Mouse (Mus musculus) brain, adult 2 months (tissue): Measurements from ENCODE around the gene Plekhh1.
"Not testable (repeated sequence)": the region's sequence is repeated elsewhere in the genome, so short reads cannot be mapped to it uniquely, and the experiment has no call there.

Experiments
- DNase-seq: peaks from one replicate; pipeline ENCODE4 v3.0.0; 2011; ENCODE audit warnings: low read depth, low spot score

The Plekhh1 gene

DNA sequence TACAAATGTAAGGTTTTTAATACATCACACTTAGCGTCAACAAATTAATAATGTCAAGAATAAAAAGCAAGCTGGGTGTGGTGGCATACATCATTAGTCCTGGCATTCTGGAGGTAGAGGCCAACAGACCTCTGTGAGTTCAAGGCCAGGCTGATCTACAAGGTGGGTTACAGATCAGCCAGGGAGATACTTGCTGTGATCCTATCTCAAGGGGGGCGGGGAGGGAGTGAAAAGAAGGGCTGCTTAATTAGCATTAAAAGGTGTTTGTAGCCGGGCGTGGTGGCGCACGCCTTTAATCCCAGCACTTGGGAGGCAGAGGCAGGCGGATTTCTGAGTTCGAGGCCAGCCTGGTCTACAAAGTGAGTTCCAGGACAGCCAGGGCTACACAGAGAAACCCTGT is 1.4 kb upstream of the Plekhh1 start:
- not testable (repeated sequence) for DNase-seq

DNA sequence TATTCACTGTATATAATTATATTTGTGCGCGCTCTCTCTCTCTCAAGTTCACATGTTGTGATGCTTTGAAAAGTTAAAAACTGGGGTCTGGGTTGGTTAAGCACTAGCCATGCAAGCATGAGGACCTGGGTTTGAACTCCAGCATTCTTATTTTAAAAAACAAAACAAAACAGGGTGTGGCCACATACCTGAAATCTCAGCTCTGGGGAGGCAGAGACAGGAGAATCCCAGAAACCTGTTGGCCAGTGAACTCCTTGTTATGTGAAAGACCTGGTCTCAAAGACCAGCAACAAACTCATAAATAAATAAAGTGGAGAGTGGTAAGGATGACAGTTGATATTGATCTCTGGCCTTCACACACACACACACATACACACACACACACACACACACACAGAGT is 5.4 kb downstream of the Plekhh1 start:
- no peak for DNase-seq

DNA sequence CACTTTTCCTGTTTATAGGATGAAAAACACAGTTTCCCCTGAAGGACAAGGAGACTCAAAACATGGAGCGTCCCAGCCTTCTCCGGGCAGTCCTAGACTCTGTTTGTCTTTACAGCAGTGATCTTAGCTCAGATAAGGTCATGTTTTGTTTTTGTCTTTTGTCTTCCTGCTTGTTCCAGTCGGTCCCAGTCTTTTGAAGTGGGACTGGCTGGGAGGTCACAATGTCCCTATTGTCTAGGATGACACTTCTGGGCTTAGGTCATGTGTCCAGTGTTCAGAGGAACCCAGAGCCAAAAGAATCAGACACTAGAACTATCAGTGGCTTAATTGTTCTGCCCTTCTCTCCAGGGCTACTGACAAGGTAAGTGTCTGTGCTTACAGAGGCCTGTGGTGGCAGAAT is 6.4 kb downstream of the Plekhh1 start:
- DNase-seq, result peak; percentile 91

DNA sequence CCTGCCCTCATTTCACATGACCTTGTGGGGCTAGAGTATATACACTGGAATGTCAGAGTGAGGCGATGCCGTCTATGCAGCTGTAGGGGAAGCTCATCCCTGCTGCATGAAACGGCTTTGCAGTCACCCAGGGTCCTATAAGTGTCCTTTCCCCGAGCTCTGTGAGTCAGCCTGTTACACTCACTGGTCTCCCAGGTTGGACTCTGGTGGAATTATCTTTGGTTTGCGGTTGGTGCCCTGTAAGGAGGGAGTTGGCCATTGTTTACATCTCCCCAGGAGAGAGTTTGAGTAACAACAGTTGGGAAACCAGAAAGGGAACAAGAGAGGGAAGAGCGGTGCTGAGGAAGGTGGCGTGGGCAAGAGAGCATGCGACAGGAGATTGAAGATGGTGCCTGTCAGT is 10.7 kb downstream of the Plekhh1 start:
- DNase-seq, result no peak

DNA sequence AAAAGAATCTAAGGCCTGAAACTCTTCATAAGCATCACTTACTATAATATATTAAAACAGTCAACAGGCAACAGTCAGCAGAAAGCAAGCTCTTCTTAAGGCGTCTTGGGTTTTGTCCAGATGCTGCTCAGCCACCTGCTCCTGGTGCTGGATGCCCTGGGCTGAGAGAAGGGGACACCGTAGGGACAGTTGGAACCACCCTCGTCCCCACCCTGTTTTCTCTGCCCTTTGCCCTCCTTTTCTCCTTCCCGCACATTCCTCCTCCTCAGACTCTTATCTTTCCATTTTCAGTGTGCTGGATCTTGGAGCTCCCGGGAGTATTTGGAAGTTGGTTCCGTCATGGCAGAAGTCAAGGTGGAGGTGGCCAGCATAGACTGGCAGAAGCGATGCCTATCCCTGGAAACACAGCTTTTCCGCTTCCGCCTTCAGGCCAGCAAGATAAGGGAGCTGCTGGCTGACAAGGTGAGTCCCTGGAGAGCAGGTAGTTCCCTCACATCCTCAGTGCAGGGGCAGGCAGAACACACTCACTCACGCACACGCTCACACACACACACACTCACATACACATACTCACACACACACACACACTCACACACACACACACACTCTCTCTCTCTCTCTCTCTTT is 11.4 kb downstream of the Plekhh1 start:
- DNase-seq, result no peak

GRCm38 (mm10) chr12:79041436-79041835 is 12.5 kb downstream of the Plekhh1 start:
- no peak for DNase-seq

DNA sequence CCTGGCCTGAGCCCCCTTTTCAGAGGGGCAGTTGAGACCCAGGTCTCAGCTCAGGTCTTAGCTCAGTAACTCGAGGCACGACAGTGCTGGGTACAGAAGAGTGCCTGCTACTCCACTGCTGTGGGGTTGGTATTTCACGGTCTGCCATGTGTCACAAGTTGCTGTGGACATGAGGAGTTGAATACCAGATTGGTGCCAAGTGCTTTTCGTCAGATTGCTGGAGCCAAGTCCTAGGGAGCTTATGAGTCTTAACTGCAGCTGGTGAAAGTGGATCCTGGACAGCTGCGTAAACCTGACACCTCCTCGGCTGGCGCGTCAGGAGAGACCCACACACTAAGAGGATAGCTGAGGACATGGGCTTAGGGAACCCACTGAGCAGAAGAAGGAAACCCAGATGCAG is 15.7 kb downstream of the Plekhh1 start:
- DNase-seq, result peak; percentile 72

GRCm38 (mm10) chr12:79046171-79046570 is 17.2 kb downstream of the Plekhh1 start:
- DNase-seq, result peak; percentile 49

DNA sequence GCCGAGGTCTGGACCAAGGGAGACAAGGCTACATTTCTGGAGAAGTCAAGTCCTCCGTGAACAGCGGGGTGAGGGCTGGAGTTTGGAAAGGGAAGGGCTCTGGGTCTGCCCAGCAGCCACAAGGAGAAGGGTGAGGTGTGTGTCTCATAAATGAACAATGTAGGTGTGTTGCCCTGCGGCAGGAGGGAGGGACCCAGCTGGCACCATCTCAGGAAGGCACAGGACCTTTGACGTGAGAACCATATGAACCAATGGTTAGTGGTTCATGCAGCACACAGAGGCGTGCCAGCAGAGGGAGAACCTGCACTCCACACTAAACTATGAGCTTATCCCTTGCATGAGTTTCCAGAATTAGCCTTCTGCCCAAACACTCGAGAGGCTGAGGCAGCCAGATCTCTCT is 18.2 kb downstream of the Plekhh1 start:
- DNase-seq, result no peak

- no peak for DNase-seq
Measured at GRCm38 (mm10) chr12:79048898-79049297, 19.9 kb downstream of the Plekhh1 start.

- DNase-seq, result no peak
Measured at GRCm38 (mm10) chr12:79049807-79050206, 20.8 kb downstream of the Plekhh1 start.

DNA sequence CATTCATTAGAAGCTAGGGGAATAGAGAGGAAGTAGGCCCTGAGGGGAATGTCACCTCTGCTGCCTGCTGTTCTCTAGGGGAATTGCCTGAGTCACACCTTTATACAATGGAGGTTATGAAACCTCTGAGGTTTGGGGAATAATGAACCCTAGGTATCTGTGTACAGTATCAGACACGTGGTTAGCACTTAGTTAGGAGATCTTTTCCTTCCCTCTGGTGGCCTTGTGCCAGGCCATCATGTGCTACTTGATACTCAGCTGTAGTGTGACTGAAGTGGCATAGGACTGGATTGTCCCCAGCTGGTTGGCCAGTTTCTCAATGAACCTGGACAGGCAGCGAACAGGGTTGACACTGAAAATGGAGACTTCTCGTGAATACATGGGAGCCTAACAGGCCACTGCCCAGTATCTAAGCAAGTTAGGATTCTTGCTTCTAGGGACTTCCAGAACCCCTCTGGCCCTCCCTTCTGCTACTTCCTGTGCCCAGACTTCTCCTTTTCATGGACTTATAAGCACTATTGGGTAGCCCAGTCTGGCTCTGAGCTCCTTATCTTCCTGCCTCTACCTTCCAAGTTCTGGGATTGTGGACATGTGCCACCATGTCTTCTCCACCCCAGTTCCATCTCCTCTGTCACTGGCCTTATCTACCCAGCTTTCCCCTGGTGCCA is 21.7 kb downstream of the Plekhh1 start:
- DNase-seq, result peak; percentile 24

- DNase-seq, result peak; percentile 31
Measured at GRCm38 (mm10) chr12:79052073-79052472, 23.1 kb downstream of the Plekhh1 start.

DNA sequence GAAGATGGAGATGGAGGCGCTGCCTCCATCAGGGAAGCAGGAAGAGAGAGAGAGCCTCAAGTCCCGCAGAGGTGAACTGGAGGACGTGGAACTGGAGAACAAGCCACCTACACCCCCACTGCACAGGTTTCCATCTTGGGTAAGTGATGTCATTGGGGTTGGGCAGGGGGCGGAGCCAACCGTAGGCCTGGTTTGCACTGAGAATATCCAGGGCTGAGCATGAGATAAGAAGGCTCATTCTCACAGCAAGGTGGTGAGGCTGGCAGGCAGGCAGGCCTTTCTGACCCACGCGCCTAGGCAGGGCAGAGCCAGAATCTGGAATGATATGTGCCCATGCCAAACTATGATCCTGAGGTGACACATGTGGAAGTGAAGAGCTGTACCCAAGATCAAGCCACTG is 26.3 kb downstream of the Plekhh1 start:
- DNase-seq, result peak; percentile 59

DNA sequence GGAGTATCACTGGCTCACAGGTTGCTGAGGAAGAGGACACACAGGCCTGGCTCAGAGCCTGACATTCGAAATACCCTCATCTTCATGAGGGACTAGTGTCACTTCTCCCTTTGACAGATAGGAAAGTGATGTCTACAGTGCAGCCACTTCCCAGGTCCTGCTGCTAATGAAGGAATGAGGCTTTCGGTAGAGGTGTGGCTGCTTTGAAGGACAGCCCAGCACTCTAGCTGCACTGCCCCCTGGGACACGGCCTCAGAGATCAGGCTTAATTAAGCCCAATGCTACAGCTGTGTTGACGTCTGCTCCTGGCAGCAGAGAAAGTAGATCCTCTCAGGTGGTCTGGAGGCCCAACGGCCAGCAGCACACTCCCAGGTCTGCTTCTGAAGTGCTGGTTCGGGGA is 30.6 kb downstream of the Plekhh1 start:
- DNase-seq, result no peak

DNA sequence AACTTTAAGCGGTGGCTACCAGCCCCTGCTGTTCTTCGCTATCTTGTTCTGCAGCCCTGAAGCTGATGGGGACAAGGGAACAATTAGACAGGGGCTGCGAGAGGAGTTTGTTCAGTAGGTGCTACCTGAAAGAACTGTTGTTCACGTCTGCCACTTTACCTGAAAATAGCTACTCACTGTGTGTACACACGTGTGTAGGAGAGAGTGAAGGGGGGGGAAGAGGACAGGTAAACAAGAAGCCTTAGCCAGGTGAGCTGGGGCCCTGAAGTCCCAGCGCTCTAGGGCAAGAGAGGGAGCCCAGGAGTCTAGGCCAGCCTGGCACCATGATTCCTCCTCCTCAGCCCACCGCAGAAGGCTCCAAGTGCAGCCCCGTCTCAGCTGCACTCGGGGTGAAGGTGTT is 31.2 kb downstream of the Plekhh1 start:
- DNase-seq, result no peak

DNA sequence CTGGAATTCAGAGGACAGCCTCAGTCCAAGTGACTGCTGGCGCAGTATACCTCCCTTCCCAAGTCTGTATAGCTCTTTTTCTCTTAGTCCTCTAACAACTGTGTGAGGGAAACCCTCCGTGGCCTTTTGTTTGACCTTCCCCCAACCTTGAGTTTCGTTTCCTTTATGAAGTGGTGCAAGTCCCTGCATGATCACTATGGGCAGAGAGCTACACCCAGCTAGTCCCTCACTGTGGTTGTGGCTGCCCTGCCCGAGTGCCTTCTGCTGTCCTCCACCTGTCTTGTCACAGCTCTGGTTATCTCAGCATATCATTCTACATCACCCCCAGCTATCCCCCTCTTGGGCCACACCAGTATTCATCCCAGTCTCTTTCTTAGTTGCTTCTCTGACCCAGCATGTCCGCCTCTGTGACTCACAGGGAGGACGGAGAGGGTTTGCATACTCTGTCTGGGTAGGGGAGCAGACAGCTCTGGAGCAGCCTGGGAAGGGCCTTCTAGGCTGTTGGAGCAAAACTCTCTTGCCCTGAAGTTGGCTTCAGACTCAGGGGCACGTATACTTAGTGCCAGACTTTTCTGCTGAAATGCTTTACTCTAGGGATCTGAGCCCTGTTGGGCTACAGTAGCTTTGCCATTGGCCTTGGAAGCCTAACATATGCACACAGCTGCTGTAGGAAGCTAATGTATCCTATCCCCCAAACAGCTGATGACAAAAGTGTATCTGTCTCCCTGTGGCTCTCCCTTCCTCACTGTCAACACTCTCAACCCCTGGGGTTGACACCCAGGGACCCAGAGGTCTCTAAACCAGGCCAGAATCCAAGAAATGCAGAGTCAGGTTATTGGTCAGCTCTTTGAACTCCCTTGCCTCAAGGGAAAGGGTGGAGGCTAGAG is 32.0 kb downstream of the Plekhh1 start:
- no peak for DNase-seq

DNA sequence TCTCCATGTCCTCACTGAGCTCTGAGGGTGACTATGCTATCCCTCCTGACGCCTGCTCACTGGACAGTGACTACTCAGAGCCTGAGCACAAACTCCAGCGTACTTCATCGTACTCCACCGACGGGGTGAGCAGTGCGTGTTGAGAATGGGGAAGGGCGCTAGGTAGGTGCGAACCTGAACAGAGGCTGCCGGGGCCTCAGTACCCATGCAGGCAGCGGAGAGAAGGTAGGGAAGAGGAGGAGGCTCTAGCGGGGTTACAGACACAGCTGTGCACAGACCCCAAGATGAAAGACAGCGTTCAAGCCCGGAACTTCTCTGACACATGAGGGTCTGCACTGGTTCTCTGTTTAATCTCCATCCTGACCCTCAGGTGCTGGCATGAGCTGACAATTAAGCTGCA is 35.5 kb downstream of the Plekhh1 start:
- DNase-seq, result no peak

- no peak for DNase-seq
Measured at GRCm38 (mm10) chr12:79066431-79066830, 37.5 kb downstream of the Plekhh1 start.

- no peak for DNase-seq
Measured at GRCm38 (mm10) chr12:79067526-79067925, 38.6 kb downstream of the Plekhh1 start.

DNA sequence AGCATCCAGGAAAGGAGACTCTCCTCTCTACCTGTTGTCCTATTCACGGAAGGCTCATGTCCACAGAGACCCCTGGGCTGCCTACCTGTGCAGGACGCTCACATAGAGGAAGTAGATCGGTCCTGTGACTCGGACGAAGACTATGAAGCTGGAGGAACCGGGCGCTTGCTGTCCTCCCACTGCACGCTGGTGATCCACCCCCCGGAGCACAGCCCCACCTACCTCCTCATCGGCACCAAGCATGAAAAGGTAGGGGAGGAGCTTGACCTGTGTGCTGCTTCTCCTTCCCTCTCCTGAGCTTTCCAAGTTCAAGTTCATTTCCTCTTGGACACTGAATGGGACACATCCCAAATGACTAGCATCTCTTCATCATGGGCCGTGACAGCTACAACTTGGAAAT is 39.3 kb downstream of the Plekhh1 start:
- no peak for DNase-seq

- DNase-seq, result no peak
Measured at GRCm38 (mm10) chr12:79069187-79069608, 40.2 kb downstream of the Plekhh1 start.

GRCm38 (mm10) chr12:79069916-79070315 is 41.0 kb downstream of the Plekhh1 start:
- no peak for DNase-seq
